Mouse (Mus musculus) heart, postnatal 0 days (tissue): ENCODE results near the gene Cnr2.

Experiments used
- CTCF ChIP-seq: IDR thresholded peaks from 2 replicates; pipeline ENCODE4 v1.5.1; 2016; ENCODE audit warnings: antibody characterized with exemption, control low read depth, low read depth
- EP300 ChIP-seq: IDR thresholded peaks from 2 replicates; pipeline ENCODE4 v1.6.1; 2016; ENCODE audit warnings: antibody characterized with exemption, low read depth

GRCm38 (mm10) chr4:135965113-135965512 lies 69.9 kb downstream of the Cnr2 start:
- TF ChIP-seq CTCF = no peak
- TF ChIP-seq EP300 = no peak
